Mouse (Mus musculus) liver, embryonic 11.5 days (tissue): ENCODE measurements around the gene Naglu. TPM values are rescaled to one million over a fixed set of nuclear protein-coding genes. Genes with fewer than 3 reads are reported as not detected.

Experiments used
- ATAC-seq: fragments of 200-750 bp; cut with Nextera tagmentation; replicated peaks from 2 replicates; pipeline ENCODE4 v1.8.0; 2017; ENCODE audit warnings: moderate number of reproducible peaks, mild to moderate bottlenecking, moderate TSS enrichment, moderate library complexity; ENCODE audit not compliant: low FRiP score
- DNase-seq: peaks from one replicate; pipeline ENCODE4 v3.0.0-alpha.2; 2017; ENCODE audit warnings: low spot score
- H3K27ac ChIP-seq: fragments of 300-500 bp; sonication (generic); 2 replicates; pipeline ENCODE4 v1.5.1; 2014; ENCODE audit warnings: mild to moderate bottlenecking, low read depth, low read length, control low read depth
- H3K27me3 ChIP-seq: fragments of 300-500 bp; sonication (generic); replicated peaks from 2 replicates; pipeline ENCODE4 v1.6.1; 2014; ENCODE audit warnings: low read length, mixed read lengths; ENCODE audit not compliant: control insufficient read depth, insufficient read depth
- H3K36me3 ChIP-seq: fragments of 300-500 bp; sonication (generic); 2 replicates; pipeline ENCODE4 v1.6.1; 2014; ENCODE audit warnings: mild to moderate bottlenecking, low read length, moderate library complexity, mixed read lengths; ENCODE audit not compliant: control insufficient read depth, insufficient read depth
- H3K4me1 ChIP-seq: fragments of 300-500 bp; sonication (generic); replicated peaks from 2 replicates; pipeline ENCODE4 v1.6.1; 2014; ENCODE audit warnings: low read length, mixed read lengths; ENCODE audit not compliant: control insufficient read depth, insufficient read depth
- H3K4me2 ChIP-seq: fragments of 300-500 bp; sonication (generic); 2 replicates; pipeline ENCODE4 v1.6.1; 2014; ENCODE audit warnings: mild to moderate bottlenecking, control low read depth, moderate library complexity
- H3K4me3 ChIP-seq: fragments of 300-500 bp; sonication (generic); 2 replicates; pipeline ENCODE4 v1.5.1; 2014; ENCODE audit warnings: low read depth, low read length, control low read depth
- H3K9ac ChIP-seq: fragments of 300-500 bp; sonication (generic); 2 replicates; pipeline ENCODE4 v1.6.1; 2014; ENCODE audit warnings: low read depth, low read length, control low read depth
- H3K9me3 ChIP-seq: fragments of 300-500 bp; sonication (generic); 2 replicates; pipeline ENCODE4 v1.6.1; 2016; ENCODE audit warnings: low read length, inconsistent platforms, mixed read lengths; ENCODE audit not compliant: control insufficient read depth
- WGBS: fragments of 180-500 bp; shearing (Covaris S2); extraction: QIAGEN DNeasy Blood & Tissue Kit; methylation state at CpG from one replicate; pipeline ENCODE4 v1.1.7; 2014; 5-methylcytosine and 5-hydroxymethylcytosine counted together
- polyA plus RNA-seq: library from polyadenylated mRNA; unstranded; fragments of >200 nt; fragmentation: Nextera tagmentation; extraction: Ambion mirVana; gene quantifications from 2 replicates; pipeline ENCODE4 v1.2.1, GENCODE M21; 2014

Naglu gene
- polyA plus RNA-seq, 1 experiment from 2014 or later, result 8.0 TPM

DNA sequence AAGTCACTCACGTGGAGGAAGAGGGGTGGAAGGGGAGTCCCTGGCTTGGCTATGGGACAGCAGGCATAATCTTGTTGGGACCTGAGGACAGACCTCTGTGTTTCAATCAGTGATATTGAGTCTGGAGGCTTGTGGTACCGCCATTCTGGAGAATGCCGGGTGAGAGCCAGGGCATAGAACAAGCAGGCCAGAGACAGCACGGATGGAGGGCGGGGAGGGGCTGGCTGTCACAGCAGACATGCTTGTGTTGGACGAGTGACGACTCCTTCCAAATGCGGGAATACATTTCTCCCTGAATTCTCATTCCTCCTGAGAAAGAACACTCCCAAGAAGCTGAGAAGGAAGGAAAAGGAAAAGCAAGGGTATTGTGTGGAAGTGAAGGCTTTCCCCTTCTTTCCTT is 18.2 kb upstream of the Naglu start:
- DNase-seq (no peak), ATAC-seq (no peak)
- no peak overlapping the region for H3K4me3 ChIP-seq
- H3K9me3 ChIP-seq, result no peaks in the 10 kb centered on the region
- H3K9ac ChIP-seq, result no peak overlapping the region
- H3K4me2 ChIP-seq, result no peak overlapping the region
- peaks cover 7% of the 10 kb centered on the region for H3K4me1 ChIP-seq
- peaks cover 33% of the 10 kb centered on the region for H3K36me3 ChIP-seq
- H3K27me3 ChIP-seq, result no peaks in the 10 kb centered on the region
- WGBS, result 90% methylated on average over 8 of the region's 8 CpGs
- no peak overlapping the region for H3K27ac ChIP-seq

DNA sequence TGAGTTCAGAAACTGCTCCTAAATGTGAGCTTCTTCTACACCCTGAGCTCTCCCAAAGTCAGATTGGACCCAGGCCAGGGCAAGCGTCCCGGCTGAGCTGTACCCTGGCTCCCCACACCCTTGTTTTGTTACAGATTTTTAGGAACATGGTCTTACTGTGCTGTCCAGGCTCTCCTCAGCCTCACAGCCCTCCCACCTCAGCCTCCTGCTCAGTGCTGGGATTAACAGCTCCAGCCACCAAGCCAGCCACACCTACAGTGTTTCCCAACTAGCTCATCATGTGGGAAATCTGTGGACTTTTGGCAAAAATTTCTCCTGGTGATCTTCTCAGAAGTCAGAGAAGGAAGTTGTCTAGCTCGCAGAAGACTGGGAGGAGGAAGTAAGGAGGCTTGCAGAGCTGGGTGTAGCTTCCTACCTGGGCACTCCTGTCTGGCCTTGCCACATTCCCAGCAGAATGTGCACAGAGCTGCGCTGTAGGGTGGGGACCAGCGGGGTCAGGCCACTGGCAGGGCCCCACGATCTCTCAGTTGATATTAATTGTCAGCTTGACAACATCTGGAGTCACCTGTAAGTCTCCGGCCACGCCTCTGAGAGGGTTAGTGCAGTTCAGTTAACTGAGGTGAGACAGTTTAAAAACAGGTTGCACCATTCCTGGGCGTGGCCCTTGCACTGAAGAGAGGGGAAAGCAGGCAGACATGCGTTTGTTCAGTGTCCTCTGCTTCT is 16.9 kb upstream of the Naglu start:
- H3K36me3 ChIP-seq, result peaks cover 37% of the 10 kb centered on the region
- no peak overlapping the region for H3K9ac ChIP-seq
- H3K27ac ChIP-seq, result no peak overlapping the region
- no peak overlapping the region for H3K4me3 ChIP-seq
- H3K27me3 ChIP-seq, result no peaks in the 10 kb centered on the region
- no peak overlapping the region for H3K4me2 ChIP-seq
- WGBS, result 88% methylated on average over 10 of the region's 10 CpGs
- ATAC-seq, result no peak
- no peak for DNase-seq
- H3K9me3 ChIP-seq, result no peaks in the 10 kb centered on the region
- H3K4me1 ChIP-seq, result peaks cover 14% of the 10 kb centered on the region

DNA sequence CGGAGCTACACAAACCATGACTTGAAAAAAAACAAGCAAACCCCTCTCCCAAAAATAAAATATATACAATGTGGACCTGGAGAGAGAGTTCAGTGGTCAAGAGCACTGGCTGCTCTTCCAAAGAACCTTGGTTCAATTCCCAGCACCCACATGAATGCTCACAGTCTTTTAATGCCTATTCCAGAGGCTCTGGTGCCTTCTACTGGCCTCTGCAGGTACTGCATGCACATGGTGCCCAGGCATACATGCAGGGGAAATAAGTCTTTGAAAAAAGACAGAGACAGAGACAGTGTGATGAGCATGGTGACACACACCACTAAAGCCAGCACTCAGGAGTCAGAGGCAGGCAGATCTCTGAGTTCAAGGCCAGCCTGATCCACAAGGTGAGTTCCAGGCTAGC is 15.8 kb upstream of the Naglu start:
- Histone ChIP-seq H3K4me3 (no peak overlapping the region), H3K4me1 (peaks cover 22% of the 10 kb centered on the region), H3K9me3 (no peaks in the 10 kb centered on the region), H3K9ac (no peak overlapping the region), H3K27ac (no peak overlapping the region), H3K27me3 (no peaks in the 10 kb centered on the region), H3K4me2 (no peak overlapping the region), H3K36me3 (peaks cover 33% of the 10 kb centered on the region)
- WGBS, result 97% methylated on average over 1 of the region's 1 CpGs
- ATAC-seq, result no peak
- DNase-seq, result no peak

DNA sequence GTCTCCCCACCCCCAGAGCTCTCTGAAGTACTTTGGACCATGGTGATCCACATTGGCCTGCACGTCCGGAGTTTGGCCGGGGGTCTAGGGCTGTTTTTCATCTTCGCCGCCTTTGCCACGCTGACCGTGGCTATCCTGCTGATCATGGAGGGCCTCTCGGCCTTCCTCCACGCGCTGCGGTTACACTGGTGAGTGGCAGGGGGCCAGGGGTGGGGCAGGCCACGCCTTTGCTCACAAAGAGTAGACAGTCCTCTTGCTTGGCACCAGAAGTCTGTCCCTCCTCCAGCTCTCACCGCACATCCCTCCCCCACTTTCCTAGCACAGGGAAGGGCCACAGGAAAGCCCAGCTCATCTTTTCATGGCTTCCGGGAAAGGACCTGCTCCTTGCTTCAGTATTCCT is 14.4 kb upstream of the Naglu start:
- ATAC-seq (no peak), DNase-seq (no peak)
- WGBS, result 73% methylated on average over 14 of the region's 14 CpGs
- Histone ChIP-seq H3K27ac (no peak overlapping the region), H3K36me3 (peaks cover 26% of the 10 kb centered on the region), H3K4me2 (no peak overlapping the region), H3K9me3 (no peaks in the 10 kb centered on the region), H3K9ac (no peak overlapping the region), H3K4me1 (peaks cover 26% of the 10 kb centered on the region), H3K4me3 (no peak overlapping the region), H3K27me3 (no peaks in the 10 kb centered on the region)

DNA sequence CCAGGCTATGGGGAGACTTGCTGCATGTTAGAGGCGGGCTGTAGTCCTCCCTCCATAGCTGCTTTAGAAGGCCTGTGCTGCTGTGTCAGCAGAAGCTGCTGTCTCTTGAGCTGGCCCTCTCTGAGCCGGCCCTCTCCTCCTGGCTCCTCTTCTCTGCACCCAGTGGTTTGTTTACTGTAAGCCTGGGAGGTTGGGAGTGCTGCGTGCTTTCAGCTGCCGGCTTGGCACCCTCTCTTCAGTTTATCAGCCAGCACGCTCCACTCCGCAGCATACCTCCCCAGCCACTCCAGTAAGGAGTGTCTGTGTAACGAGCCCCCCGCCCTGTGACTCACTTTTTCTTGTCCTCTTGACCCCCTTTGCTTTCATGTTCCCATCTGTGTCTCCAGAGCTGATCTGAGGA is 12.9 kb upstream of the Naglu start:
- WGBS, result 53% methylated on average over 8 of the region's 8 CpGs
- Histone ChIP-seq H3K27ac (peak overlapping the region; percentile 46), H3K36me3 (peaks cover 23% of the 10 kb centered on the region), H3K9ac (no peak overlapping the region), H3K4me2 (no peak overlapping the region), H3K4me1 (peaks cover 34% of the 10 kb centered on the region), H3K9me3 (no peaks in the 10 kb centered on the region), H3K27me3 (no peaks in the 10 kb centered on the region), H3K4me3 (no peak overlapping the region)
- ATAC-seq, result no peak
- no peak for DNase-seq

DNA sequence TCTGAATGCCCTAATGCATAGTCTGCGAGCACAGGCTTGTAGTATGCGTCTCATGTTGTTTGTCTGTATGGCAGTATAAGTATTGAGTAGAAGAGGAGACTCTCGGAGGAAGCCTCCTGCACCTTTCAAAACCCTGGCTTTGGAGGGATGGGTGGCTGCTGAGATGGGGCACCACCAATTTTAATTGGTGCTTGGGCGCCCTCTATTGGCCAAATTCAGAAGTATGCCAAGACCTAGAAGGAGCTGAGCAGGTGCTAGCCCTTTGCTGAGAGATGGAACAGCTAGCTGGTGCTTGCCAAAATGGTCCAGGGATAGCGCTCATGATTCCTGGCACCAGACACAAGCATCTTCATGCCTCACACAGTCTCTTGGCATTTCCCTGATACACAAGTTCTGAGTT is 12.0 kb upstream of the Naglu start:
- H3K27me3 ChIP-seq, result no peaks in the 10 kb centered on the region
- no peaks in the 10 kb centered on the region for H3K9me3 ChIP-seq
- DNase-seq, result peak; percentile 74
- 0 out of 2 replicates have a peak overlapping the region, but pooled peaks have one; percentile 46 for H3K27ac ChIP-seq
- H3K4me1 ChIP-seq, result peaks cover 40% of the 10 kb centered on the region
- no peak for ATAC-seq
- H3K9ac ChIP-seq, result no peak overlapping the region
- no peak overlapping the region for H3K4me2 ChIP-seq
- WGBS, result 31% methylated on average over 5 of the region's 5 CpGs
- no peak overlapping the region for H3K4me3 ChIP-seq
- H3K36me3 ChIP-seq, result peaks cover 28% of the 10 kb centered on the region

DNA sequence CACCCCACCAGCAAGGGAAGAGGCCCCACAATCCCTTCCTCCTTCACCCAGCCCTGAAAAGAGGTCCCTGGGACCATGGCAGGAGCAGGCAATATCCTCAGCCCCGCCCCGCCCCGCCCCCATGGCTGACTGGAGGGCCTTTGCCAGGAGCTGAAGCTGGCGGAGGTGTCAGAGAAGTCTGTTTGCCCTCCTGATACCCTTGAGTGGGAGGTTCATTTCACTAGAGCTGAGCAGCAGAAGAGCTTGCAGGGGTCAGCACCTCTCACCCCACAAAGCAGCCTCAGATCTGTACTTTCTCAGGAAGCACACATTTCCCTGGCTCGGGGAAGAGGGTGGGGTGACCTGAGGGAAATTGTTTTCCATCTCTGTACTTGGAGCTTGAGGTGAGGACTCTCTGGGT is 11.1 kb upstream of the Naglu start:
- no peak for ATAC-seq
- 0 out of 2 replicates have a peak overlapping the region, but pooled peaks have one; percentile 4 for H3K27ac ChIP-seq
- H3K9me3 ChIP-seq, result no peaks in the 10 kb centered on the region
- peaks cover 48% of the 10 kb centered on the region for H3K4me1 ChIP-seq
- no peak overlapping the region for H3K9ac ChIP-seq
- H3K27me3 ChIP-seq, result no peaks in the 10 kb centered on the region
- no peak overlapping the region for H3K4me3 ChIP-seq
- DNase-seq, result no peak
- no peak overlapping the region for H3K4me2 ChIP-seq
- H3K36me3 ChIP-seq, result peaks cover 23% of the 10 kb centered on the region
- 62% methylated on average over 5 of the region's 5 CpGs for WGBS

DNA sequence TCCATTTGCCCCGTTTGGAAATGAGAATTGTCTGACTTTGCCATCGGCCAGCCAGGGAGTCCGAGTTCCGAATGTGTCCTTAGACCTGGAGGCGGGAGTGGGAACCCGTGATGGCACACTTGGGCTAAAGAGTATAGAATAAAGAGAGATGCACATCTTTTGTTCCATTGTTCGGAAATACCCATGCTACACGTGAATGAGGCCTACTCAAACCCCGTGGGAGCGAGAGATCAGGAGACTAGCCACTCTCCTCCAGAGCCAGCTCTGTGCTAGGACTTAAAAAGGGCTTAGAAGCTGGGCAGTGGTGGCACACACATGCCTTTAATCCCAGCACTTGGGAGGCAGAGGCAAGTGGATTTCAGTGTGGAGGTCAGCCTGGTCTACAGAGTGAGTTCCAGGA is 10.3 kb upstream of the Naglu start:
- no peak overlapping the region; the same call in 1 of the 2 replicates for H3K27ac ChIP-seq
- no peak for DNase-seq
- H3K9ac ChIP-seq, result no peak overlapping the region
- no peaks in the 10 kb centered on the region for H3K9me3 ChIP-seq
- H3K4me2 ChIP-seq, result no peak overlapping the region
- H3K4me1 ChIP-seq, result peaks cover 56% of the 10 kb centered on the region
- WGBS, result 85% methylated on average over 10 of the region's 10 CpGs
- no peak for ATAC-seq
- peaks cover 19% of the 10 kb centered on the region for H3K36me3 ChIP-seq
- H3K4me3 ChIP-seq, result no peak overlapping the region
- H3K27me3 ChIP-seq, result no peaks in the 10 kb centered on the region

DNA sequence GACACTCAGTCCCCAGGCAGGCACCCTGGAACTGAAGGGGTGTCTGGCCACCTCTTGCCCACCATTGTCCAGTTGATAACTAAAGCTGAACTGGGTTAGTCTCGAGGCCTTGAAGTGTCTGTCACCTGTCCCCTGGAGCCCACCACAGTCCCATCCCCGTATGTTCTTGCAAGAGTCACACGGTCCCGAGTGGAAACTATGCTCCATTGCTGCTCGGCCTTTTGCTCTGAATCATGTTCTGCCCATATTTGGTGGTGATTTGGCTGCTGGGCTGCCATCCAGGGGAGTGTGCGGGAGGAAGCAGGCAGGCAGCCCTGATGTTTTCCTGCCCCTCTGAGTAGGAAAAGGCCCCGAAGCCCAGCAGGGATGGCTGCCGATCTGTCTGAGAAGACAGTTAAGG is 9.7 kb upstream of the Naglu start:
- no peak overlapping the region for H3K4me3 ChIP-seq
- H3K4me2 ChIP-seq, result no peak overlapping the region
- H3K4me1 ChIP-seq, result peaks cover 61% of the 10 kb centered on the region
- H3K9me3 ChIP-seq, result no peaks in the 10 kb centered on the region
- 66% methylated on average over 8 of the region's 8 CpGs for WGBS
- H3K27me3 ChIP-seq, result no peaks in the 10 kb centered on the region
- H3K36me3 ChIP-seq, result peaks cover 19% of the 10 kb centered on the region
- peak overlapping the region; percentile 43; the same call in 1 of the 2 replicates for H3K27ac ChIP-seq
- H3K9ac ChIP-seq, result no peak overlapping the region
- DNase-seq (no peak), ATAC-seq (no peak)
